Mouse (Mus musculus) heart, embryonic 12.5 days (tissue): ENCODE data around the gene Gm20388. TPM values are rescaled to one million over a fixed set of nuclear protein-coding genes. Genes with fewer than 3 reads are reported as not detected.

Source experiments
- ATAC-seq: fragments of 200-750 bp; cut with Nextera tagmentation; 2 replicates; pipeline ENCODE4 v1.8.0; 2017; ENCODE audit warnings: moderate TSS enrichment, moderate library complexity; ENCODE audit not compliant: insufficient number of reproducible peaks, low FRiP score
- H3K27ac ChIP-seq: fragments of 300-500 bp; sonication (generic); 2 replicates; pipeline ENCODE4 v1.5.1; 2016; ENCODE audit warnings: mild to moderate bottlenecking, moderate library complexity; ENCODE audit not compliant: poor library complexity, severe bottlenecking
- H3K27me3 ChIP-seq: fragments of 300-500 bp; sonication (generic); replicated peaks from 2 replicates; pipeline ENCODE4 v1.6.1; 2016; ENCODE audit warnings: mild to moderate bottlenecking, moderate library complexity
- H3K36me3 ChIP-seq: fragments of 300-500 bp; sonication (generic); 2 replicates; pipeline ENCODE4 v1.6.1; 2016; ENCODE audit warnings: mild to moderate bottlenecking, moderate library complexity
- H3K4me1 ChIP-seq: fragments of 300-500 bp; sonication (generic); replicated peaks from 2 replicates; pipeline ENCODE4 v1.6.1; 2016; ENCODE audit warnings: mild to moderate bottlenecking
- H3K4me2 ChIP-seq: fragments of 300-500 bp; sonication (generic); 2 replicates; pipeline ENCODE4 v1.6.1; 2016; ENCODE audit warnings: mild to moderate bottlenecking, moderate library complexity
- H3K4me3 ChIP-seq: fragments of 300-500 bp; sonication (generic); 2 replicates; pipeline ENCODE4 v1.5.1; 2016; ENCODE audit warnings: mild to moderate bottlenecking
- H3K9ac ChIP-seq: fragments of 300-500 bp; sonication (generic); 2 replicates; pipeline ENCODE4 v1.6.1; 2016; ENCODE audit warnings: mild to moderate bottlenecking, moderate library complexity
- H3K9me3 ChIP-seq: fragments of 300-500 bp; sonication (generic); replicated peaks from 2 replicates; pipeline ENCODE4 v1.6.1; 2016; ENCODE audit warnings: mild to moderate bottlenecking, moderate library complexity
- WGBS: fragments of 180-500 bp; shearing (Covaris S2); methylation state at CpG from one replicate; pipeline ENCODE4 v1.1.7; 2016; 5-methylcytosine and 5-hydroxymethylcytosine counted together
- polyA plus RNA-seq: library from polyadenylated mRNA; unstranded; fragments of >200 nt; fragmentation: Nextera tagmentation; extraction: Ambion mirVana; gene quantifications from 2 replicates; pipeline ENCODE4 v1.2.1, GENCODE M21; 2016

Gm20388 gene
- polyA plus RNA-seq, 1 experiment from 2014 or later = not detected

DNA sequence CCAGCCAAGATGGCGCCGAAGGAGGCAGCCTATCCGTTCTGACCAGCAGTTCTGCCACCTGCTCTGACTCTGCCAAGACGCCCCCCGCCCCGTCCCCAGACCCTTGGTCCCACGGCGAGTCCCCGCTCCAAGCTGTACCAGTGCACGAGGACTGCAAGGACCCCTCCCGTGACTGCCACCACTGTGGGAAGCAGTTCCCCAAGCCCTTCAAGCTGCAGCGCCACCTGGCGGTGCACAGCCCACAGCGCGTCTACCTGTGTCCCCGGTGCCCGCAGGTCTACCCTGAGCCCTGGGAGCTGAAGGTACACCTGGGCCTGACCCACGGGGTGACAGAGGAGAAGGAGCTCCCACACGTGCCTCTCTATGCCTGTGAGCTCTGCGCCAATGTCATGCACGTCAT lies 2358.8 kb downstream of the Gm20388 start:
- ATAC-seq = peak; percentile 46; the same call in 1 of the 2 replicates
- Histone ChIP-seq H3K27me3 (peaks cover 45% of the 10 kb centered on the region), H3K36me3 (no peaks in the 10 kb centered on the region), H3K4me2 (peak overlapping the region; percentile 80), H3K4me1 (peaks cover 21% of the 10 kb centered on the region), H3K4me3 (peak overlapping the region; percentile 46), H3K27ac (no peak overlapping the region), H3K9ac (peak overlapping the region; percentile 61), H3K9me3 (no peaks in the 10 kb centered on the region)
- 6% methylated on average over 21 of the region's 21 CpGs for WGBS

DNA sequence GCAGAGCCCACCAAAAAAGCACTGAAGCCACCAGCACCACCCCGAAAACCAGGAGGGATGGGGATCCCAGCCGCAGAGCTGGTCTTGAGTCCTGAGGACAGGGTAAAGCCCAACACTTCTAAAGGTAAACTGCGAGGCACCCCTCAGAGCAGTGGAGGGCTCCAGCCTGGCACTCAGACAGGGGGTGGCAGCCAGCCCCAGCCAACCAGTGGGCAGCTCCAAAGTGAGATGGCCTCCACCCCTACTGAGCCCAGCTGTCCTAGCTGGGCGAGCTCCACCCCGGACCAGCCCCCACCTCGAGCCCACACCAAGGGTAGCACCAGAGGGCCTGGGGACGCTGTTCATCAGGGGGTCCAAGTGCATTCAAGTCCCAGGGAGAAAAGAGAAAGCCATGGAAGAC lies 2359.9 kb downstream of the Gm20388 start:
- no peak for ATAC-seq
- no peak overlapping the region for H3K4me3 ChIP-seq
- H3K36me3 ChIP-seq = no peaks in the 10 kb centered on the region
- 69% methylated on average over 7 of the region's 7 CpGs for WGBS
- H3K27ac ChIP-seq = no peak overlapping the region
- H3K4me2 ChIP-seq = no peak overlapping the region
- H3K9me3 ChIP-seq = no peaks in the 10 kb centered on the region
- H3K9ac ChIP-seq = no peak overlapping the region
- H3K4me1 ChIP-seq = peaks cover 33% of the 10 kb centered on the region
- peaks cover 37% of the 10 kb centered on the region for H3K27me3 ChIP-seq

DNA sequence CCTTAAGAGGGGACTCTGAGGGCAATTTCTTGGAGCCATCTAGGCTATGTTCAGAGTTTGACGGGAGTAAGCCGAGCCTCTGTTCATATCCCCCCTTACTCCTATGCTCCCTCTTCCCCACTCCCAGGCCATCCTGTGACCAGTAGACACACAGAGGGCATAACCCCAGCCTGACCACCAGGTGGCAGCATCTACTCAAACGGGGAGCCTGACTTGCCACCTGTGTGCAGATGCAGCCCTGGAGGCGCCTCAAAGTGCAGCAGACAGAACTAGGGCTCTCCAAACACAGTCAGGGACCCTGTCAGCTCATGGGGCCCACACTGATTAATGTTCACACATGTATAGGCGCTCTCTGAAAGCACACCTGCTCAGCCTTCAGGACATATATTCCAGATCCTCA lies 2362.5 kb downstream of the Gm20388 start:
- Histone ChIP-seq H3K9ac (no peak overlapping the region), H3K9me3 (no peaks in the 10 kb centered on the region), H3K4me2 (no peak overlapping the region), H3K27me3 (peaks cover 23% of the 10 kb centered on the region), H3K27ac (no peak overlapping the region), H3K4me1 (peaks cover 33% of the 10 kb centered on the region), H3K4me3 (no peak overlapping the region), H3K36me3 (no peaks in the 10 kb centered on the region)
- ATAC-seq = peak; percentile 71
- 2% methylated on average over 5 of the region's 5 CpGs for WGBS

DNA sequence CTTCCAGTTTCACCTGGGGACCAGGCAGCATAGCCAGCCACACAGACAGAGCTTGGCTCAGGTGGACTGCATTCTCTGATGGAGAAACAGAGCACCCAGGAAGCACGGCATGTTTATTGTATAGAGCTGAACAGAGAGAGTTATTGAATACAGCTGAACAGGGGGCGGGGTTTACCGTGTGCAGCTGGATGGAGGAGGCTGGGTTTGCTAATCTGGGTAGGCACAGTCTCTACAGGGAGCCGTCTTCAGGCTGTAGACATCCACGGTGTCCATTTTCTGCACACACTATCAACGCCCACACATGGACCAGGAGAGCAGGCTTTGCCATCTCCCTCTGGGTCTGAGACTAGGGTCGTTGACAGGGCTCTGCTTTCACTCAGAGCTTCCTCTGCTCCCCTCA lies 2363.2 kb downstream of the Gm20388 start:
- Histone ChIP-seq H3K4me3 (no peak overlapping the region), H3K4me2 (no peak overlapping the region), H3K4me1 (peaks cover 31% of the 10 kb centered on the region), H3K9me3 (no peaks in the 10 kb centered on the region), H3K27me3 (peaks cover 20% of the 10 kb centered on the region; the same call in 1 of the 2 replicates), H3K36me3 (no peaks in the 10 kb centered on the region), H3K27ac (no peak overlapping the region), H3K9ac (no peak overlapping the region)
- 0 out of 2 replicates have a peak, but pooled peaks have one; percentile 19 for ATAC-seq
- 38% methylated on average over 7 of the region's 7 CpGs for WGBS

DNA sequence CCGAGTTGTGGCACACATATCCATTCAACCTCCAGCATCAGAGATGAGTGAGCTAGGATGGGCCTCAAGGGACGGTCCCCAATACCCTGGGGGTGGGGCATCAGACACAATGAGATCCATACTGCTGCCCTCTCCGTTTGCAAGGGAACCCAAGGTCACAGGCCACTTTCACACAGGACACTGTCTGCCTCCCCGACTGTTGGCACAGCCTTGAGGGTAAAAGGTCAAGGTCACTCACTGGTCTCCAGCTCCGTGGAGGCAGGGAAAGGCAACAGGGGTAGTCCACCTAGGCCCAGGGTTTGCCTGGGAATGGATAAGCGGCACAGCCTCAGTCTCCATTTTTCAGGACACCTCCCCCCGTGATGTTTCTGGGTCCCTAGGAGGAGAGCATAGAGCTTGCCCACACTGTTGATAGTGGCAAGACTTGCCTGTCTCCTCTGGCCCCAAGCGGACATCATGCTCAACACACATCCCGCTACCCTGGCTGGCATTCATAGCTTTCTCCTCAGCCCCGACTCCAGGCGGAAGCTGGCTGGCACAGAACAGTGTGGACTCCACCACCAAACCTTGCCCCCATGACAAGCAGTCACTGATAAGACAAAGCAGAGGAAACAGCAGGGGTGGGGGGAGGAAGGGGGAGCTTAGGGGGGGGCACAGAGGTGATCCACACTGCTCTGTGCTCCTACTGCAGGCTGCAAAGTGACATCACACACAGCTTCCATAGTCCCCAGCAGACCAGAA lies 2364.2 kb downstream of the Gm20388 start:
- H3K36me3 ChIP-seq = no peaks in the 10 kb centered on the region
- WGBS = 62% methylated on average over 11 of the region's 11 CpGs
- H3K27ac ChIP-seq = no peak overlapping the region
- H3K4me1 ChIP-seq = peaks cover 26% of the 10 kb centered on the region
- H3K9me3 ChIP-seq = no peaks in the 10 kb centered on the region
- ATAC-seq = peak; percentile 11; the same call in 1 of the 2 replicates
- H3K27me3 ChIP-seq = peaks cover 16% of the 10 kb centered on the region; the same call in 1 of the 2 replicates
- no peak overlapping the region for H3K9ac ChIP-seq
- H3K4me2 ChIP-seq = no peak overlapping the region
- H3K4me3 ChIP-seq = no peak overlapping the region

DNA sequence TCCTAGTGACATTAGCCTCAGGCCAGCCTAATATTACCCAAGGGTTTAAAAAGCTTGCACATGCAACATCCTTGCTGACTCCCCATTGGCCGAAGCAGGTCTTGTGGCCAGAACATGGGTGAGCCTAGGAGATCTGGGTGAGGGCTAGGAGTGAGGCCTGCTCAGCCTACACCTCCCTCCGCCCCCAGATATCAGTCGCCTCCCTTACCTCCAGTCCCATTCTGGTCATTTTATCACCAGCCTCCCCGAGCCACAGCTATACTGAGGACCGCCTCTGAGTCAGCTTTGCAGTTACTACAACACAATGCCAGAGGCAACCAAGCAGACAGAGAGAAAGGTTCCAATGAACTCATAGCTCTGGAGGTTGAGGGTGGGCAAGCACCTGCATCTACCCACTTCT lies 2365.7 kb downstream of the Gm20388 start:
- no peak for ATAC-seq
- no peak overlapping the region for H3K27ac ChIP-seq
- H3K9ac ChIP-seq = no peak overlapping the region
- 0 out of 2 replicates have a peak, but pooled peaks cover 5% of the 10 kb centered on the region for H3K27me3 ChIP-seq
- no peak overlapping the region for H3K4me2 ChIP-seq
- no peak overlapping the region for H3K4me3 ChIP-seq
- H3K9me3 ChIP-seq = no peaks in the 10 kb centered on the region
- 81% methylated on average over 5 of the region's 5 CpGs for WGBS
- peaks cover 39% of the 10 kb centered on the region for H3K4me1 ChIP-seq
- H3K36me3 ChIP-seq = no peaks in the 10 kb centered on the region

DNA sequence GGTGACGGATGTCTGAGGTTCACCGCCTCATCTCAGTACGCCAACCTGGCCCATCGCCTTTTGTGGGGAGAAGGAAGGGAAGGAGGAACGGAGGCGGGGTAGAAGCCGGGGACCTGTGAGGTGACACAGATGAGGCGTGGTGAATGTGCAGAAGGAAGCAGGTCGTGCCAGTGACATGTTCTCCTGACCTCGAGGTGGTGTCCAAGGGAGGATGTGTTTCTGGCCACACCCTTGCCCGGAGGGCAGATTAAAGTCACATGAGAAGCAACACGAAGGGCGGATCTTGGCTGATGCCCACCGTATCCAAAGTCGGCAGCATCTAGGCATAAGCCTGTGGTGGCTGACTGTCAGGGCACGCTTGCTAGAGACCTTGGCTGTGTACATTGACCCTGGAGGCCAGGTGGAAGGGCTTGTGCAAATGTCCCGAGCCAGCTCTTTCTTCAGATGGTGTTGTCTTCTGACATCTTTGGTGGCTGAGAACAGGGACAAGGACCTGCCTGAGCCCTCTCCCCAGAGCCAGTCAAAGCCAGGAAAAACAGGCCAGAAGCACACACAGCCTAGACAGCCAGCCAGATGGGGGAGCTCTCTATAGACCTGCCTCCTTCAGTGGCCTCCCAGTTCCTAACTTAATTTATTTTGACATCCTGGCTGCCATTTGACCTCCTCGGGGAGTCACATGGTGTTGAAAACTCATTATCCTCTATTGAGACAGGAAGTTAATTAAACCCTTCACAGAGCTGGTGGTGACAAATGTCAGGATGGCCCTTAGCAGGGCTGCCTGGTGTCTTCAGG lies 2366.8 kb downstream of the Gm20388 start:
- 72% methylated on average over 18 of the region's 18 CpGs for WGBS
- Histone ChIP-seq H3K27ac (no peak overlapping the region), H3K27me3 (no peaks in the 10 kb centered on the region), H3K4me1 (peaks cover 39% of the 10 kb centered on the region), H3K4me3 (no peak overlapping the region), H3K9me3 (no peaks in the 10 kb centered on the region), H3K9ac (no peak overlapping the region), H3K4me2 (no peak overlapping the region), H3K36me3 (no peaks in the 10 kb centered on the region)
- no peak for ATAC-seq

DNA sequence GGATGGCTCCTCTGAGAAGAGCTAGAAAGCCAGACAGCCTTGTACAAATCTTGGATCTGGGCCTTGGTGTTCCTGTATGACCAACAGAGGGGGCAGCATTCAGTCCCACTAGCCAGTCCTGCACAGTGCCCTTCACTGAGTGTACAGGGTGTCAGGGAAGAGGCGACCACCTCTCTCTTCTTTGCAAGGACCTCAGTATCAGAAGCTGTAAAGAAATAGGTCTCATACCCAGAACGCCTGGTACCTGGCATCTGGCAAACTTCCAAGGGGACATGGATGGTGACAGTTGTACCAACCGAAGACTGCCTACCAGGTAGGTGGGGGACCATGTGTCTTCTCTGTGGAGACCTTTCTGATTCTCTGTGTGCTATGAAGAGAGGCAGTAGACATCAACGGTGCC lies 2369.5 kb downstream of the Gm20388 start:
- 75% methylated on average over 4 of the region's 4 CpGs for WGBS
- Histone ChIP-seq H3K9ac (0 out of 2 replicates have a peak overlapping the region, but pooled peaks have one; percentile 21), H3K4me1 (peaks cover 33% of the 10 kb centered on the region), H3K36me3 (no peaks in the 10 kb centered on the region), H3K9me3 (no peaks in the 10 kb centered on the region), H3K27me3 (no peaks in the 10 kb centered on the region), H3K27ac (peak overlapping the region; percentile 0; the same call in 1 of the 2 replicates), H3K4me2 (peak overlapping the region; percentile 94; the same call in 1 of the 2 replicates), H3K4me3 (no peak overlapping the region)
- ATAC-seq = no peak

DNA sequence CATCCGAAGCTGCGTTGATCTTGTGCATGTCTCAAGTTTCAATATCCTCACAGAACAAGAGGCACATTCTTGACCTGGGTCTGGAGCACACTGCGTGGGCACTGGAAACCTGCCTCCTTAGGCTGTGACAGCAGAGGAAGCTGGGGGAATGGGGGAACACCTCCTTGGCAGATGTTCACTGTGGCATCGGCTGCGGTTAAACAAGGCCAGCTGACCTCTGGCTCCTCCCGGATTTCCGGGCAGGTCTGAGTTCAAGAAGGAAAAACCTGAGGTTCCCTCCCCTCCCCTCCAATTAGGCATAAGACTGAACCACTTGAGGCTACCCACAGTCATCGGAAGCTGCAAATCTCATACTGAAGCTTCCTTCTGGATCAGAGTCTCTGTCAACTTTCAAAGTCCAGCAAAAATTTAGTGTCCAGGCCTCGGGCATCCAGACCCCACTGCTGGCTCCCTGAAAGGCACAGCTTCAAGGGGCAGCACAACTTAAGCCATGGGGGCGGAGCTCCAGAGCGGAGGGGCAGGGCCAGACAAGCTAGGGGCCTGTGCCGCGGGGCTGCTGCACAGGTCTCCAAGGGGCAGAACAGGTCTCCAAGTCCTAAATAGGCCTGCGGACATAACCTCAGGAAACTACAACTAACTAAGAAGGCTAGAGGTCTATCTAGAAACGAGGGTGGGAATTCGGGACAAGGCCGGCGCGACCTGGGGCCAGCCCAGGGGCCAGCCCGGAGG lies 2370.1 kb downstream of the Gm20388 start:
- Histone ChIP-seq H3K36me3 (no peaks in the 10 kb centered on the region), H3K4me3 (peak overlapping the region; percentile 94), H3K27ac (peak overlapping the region; percentile 84), H3K27me3 (no peaks in the 10 kb centered on the region), H3K4me1 (peaks cover 35% of the 10 kb centered on the region), H3K9ac (peak overlapping the region; percentile 21; the same call in 1 of the 2 replicates), H3K4me2 (peak overlapping the region; percentile 94), H3K9me3 (no peaks in the 10 kb centered on the region)
- WGBS = 10% methylated on average over 20 of the region's 20 CpGs
- peak; percentile 40 for ATAC-seq

DNA sequence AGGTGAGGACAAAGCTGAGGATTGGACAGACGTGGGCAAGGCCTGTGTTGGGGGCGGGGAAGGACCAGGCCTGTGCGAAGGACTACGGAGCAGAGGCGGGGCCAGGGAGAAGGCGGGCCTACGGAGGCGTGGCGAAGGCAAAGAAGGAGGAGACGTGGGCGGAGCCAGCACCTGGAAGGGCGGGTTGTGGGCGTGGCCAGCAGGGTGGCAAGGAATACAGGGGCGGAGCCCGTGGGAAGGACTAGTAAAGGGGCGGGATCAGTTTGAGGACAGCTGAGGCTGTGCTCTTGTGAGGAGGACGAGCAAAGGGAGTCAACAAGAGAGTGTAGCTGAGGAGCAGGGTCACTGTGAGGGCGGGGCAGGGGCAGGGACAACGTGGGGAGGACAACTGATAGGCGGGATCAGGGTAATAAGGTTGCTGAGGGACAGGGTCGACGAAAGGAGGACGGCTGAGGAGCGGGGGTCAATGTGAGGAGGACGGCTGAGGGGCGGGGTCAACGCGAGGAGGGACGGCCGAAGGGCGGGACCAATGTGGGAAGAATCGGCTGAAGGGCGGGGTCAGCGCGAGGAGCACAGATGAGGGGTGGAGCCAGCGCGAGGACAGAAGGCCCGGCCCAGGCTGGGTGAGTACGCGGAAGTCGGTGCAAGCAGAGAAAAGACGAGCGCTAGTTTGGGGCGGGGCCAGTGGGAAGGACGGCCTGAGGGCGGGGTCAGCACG lies 2370.8 kb downstream of the Gm20388 start:
- WGBS = 0% methylated on average over 47 of the region's 47 CpGs
- Histone ChIP-seq H3K27ac (peak overlapping the region; percentile 84), H3K4me3 (peak overlapping the region; percentile 94), H3K4me2 (peak overlapping the region; percentile 94), H3K36me3 (no peaks in the 10 kb centered on the region), H3K9ac (0 out of 2 replicates have a peak overlapping the region, but pooled peaks have one; percentile 27), H3K4me1 (peaks cover 42% of the 10 kb centered on the region), H3K27me3 (no peaks in the 10 kb centered on the region), H3K9me3 (no peaks in the 10 kb centered on the region)
- peak; percentile 91 for ATAC-seq
